Mouse (Mus musculus): Measurements from ENCODE around the gene Olfr391-ps. TPM values are rescaled to one million over a fixed set of nuclear protein-coding genes. Genes with fewer than 3 reads are reported as not detected.

Olfr391-ps gene
- not detected in 2 replicates for polyA plus RNA-seq (2021; fragmentation: Nextera tagmentation)
- long read RNA-seq, experiment 1 = 0 reads
- long read RNA-seq, experiment 2 = 0 reads

DNA sequence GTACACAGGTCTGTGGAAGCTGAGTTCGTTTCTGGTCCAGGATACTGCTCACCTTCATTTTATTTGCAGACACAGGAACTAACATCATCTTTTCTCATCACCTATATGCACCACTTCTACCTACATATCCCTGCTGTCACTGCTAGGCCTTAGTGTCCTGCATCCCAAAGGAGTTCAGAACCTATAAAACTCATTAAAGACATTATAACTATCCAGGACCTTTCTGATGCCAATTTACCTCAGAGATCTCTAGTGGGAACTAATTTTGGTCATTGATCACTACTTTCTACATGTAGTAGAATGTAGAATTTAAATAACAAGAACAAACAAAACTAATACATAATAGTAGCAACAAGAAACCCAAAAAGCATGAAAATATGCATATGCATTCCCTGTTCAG is at the start of gene Olfr391-ps:
Gene Olfr391-ps, minus strand, starts transcription at position 101 of the 400 bp plus-strand sequence.

DNA sequence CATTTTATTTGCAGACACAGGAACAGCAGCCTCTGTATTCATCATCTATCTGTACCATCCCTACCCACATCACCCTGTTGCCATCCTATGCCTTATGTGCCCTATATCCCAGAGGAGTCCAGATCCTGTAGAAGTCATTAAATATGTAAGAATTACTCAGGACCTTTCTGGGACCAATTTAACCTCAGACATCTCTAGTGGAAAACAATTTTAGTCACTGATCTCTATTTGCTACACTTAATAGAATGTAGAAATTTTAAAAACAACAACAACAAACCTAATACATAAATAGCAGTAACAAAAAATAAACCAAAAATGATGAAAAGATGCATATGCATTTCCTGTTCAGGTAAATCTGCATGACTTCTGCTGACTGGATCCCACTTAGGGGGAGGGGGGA is 48.5 kb upstream of the Olfr391-ps start, which contains the start of gene Olfr393:
Gene Olfr393, minus strand, starts transcription at position 101 of the 400 bp plus-strand sequence.

DNA sequence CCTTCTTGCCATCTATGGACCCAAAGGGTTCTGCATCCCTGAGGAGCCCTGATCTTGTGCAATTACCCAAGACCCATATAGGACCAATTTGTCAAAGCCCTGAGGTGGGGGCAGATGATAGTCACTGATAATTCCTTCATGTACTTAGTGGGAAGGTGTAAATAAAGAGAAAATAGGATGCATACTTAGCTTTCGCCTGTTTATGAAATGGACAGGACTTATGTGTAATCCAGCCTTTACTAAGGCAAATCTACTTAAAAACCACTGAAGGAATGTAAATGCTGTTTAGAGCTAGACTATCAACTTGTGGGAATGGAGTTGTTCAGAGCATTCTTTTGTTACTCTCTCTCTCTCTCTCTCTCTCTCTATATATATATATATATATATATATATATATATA is 14.1 kb upstream of the Olfr391-ps start, which contains the start of gene Olfr392:
Gene Olfr392, minus strand, starts transcription at position 101 of the 400 bp plus-strand sequence.

DNA sequence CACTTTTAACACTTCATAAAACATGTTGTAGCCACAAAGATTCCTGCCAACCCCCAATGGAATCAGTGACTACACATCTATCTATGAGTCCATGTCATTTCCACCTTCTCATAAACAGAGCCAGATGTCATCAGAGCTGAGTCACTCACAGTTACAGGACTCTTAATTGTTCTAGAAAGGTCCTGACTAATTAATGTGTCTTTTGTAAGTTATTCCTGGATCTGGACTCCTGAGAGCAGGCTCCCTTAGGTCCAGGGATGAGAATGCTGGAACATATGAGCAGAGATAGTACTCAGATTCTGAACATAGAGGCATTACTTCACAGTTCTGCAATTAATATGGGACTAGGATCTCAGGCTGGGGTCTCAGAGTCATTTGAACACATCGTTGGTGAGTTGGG is 20.2 kb downstream of the Olfr391-ps start, which contains the start of gene Olfr390:
Gene Olfr390, plus strand, starts transcription at position 301 of the 400 bp plus-strand sequence.

DNA sequence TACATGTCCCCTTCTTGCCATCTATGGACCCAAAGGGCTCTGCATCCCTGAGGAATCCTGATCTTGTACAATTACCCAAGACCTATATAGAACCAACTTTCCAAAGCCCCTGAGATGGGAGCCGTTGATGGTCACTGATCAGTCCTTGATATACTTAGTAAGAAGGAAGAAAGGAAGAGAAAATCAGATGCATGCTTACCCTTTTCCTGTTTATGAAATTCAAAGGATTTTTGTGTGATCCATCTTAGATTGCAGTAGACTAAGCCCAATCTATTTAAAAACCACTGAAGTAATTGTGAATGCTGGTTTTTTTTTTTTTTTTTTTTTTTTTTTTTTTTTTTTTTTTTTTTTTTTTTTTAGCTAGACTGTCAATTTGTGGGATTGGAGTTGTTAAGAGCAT is 22.2 kb downstream of the Olfr391-ps start, which contains the start of gene Olfr389:
Gene Olfr389, minus strand, starts transcription at position 101 of the 400 bp plus-strand sequence.

Other genes with a start within 250 kb of the Olfr391-ps start
- gene Olfr385, start 210.0 kb downstream of the Olfr391-ps start, polyA plus RNA-seq (2021; fragmentation: Nextera tagmentation) = not detected in 2 replicates
- gene Olfr384, start 204.5 kb downstream of the Olfr391-ps start, polyA plus RNA-seq (2021; fragmentation: Nextera tagmentation) = not detected in 2 replicates
- gene Zfp735, start 114.3 kb downstream of the Olfr391-ps start, polyA plus RNA-seq (2021; fragmentation: Nextera tagmentation) = not detected in 2 replicates
- not detected in 2 replicates for gene Olfr389, start 22.3 kb downstream of the Olfr391-ps start, polyA plus RNA-seq (2021; fragmentation: Nextera tagmentation)
- not detected in 2 replicates for gene Olfr390, start 20.1 kb downstream of the Olfr391-ps start, polyA plus RNA-seq (2021; fragmentation: Nextera tagmentation)
- gene Olfr392, start 14.0 kb upstream of the Olfr391-ps start, polyA plus RNA-seq (2021; fragmentation: Nextera tagmentation) = not detected in 2 replicates
- gene Olfr393, start 48.4 kb upstream of the Olfr391-ps start, polyA plus RNA-seq (2021; fragmentation: Nextera tagmentation) = not detected in 2 replicates
- gene Olfr394, start 87.7 kb upstream of the Olfr391-ps start, polyA plus RNA-seq (2021; fragmentation: Nextera tagmentation) = not detected in 2 replicates
- gene Olfr395, start 106.2 kb upstream of the Olfr391-ps start, polyA plus RNA-seq (2021; fragmentation: Nextera tagmentation) = not detected in 2 replicates
- gene Olfr23, start 133.6 kb upstream of the Olfr391-ps start, polyA plus RNA-seq (2021; fragmentation: Nextera tagmentation) = not detected in 2 replicates
- gene Olfr397, start 157.8 kb upstream of the Olfr391-ps start, polyA plus RNA-seq (2021; fragmentation: Nextera tagmentation) = not detected in 2 replicates
- gene Olfr398, start 187.4 kb upstream of the Olfr391-ps start, polyA plus RNA-seq (2021; fragmentation: Nextera tagmentation) = not detected in 2 replicates

Data from left cerebral cortex, adult 6 months (tissue).